Mouse (Mus musculus) CH12.LX (cell line): ENCODE data around the gene Bach2.

ENCODE experiments used
- CTCF ChIP-seq, 2 experiments: IDR thresholded peaks in 1 of 2; conservative IDR thresholded peaks in 1 of 2; 2 replicates each; pipeline ENCODE4 v1.5.1; 2011 to 2012; ENCODE audit warnings: low read depth in 2 of 2, low read length in 2 of 2, improper control_type of control experiment in 1 of 2, inconsistent platforms in 1 of 2, mild to moderate bottlenecking in 1 of 2, moderate library complexity in 1 of 2
- MAX ChIP-seq: IDR thresholded peaks from 2 replicates; pipeline ENCODE4 v1.6.1; 2011; ENCODE audit warnings: low read length, improper control_type of control experiment
- NELFE ChIP-seq: IDR thresholded peaks from 2 replicates; pipeline ENCODE4 v1.6.1; 2011; ENCODE audit warnings: low read depth, low read length, improper control_type of control experiment

DNA sequence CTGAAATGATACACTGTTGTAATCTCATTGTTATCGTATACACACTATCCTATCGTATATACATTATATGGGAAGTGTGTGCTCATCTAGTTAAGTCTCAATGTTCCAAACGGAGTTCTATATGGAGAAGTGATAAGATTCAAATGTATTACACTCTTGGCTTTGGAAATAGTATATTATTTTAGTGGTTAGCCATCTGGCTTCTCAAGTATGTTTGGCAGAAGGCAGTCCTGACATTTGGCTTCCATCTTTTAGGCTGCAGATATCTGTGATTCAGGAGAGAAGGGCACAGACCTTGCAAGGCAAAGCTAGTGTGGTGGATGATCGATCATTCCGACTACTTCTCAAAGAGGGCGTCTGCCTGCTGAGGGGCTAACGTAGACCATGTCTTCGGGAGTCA is 47.8 kb downstream of the Bach2 start:
- TF ChIP-seq CTCF (conservative IDR thresholded peaks at IDR 0.05 in 1 of 2, IDR thresholded peaks at IDR 0.05 in 1 of 2; ENCODE audit: low read depth in 2 of 2, low read length in 2 of 2) (no peak), NELFE (no peak), MAX (no peak)
